Mouse (Mus musculus) CH12.LX (cell line): ENCODE measurements around the gene Ralgps2. TPM values are rescaled to one million over a fixed set of nuclear protein-coding genes. Genes with fewer than 3 reads are reported as not detected.

Experiments used
- DNase-seq: peaks from one replicate; pipeline ENCODE4 v3.0.0-alpha.2; 2013; ENCODE audit errors: extremely low read depth
- H3K27ac ChIP-seq: 2 replicates; pipeline ENCODE4 v1.5.1; 2012; ENCODE audit warnings: low read depth, mild to moderate bottlenecking, control low read depth, moderate library complexity; ENCODE audit not compliant: insufficient read depth
- H3K27me3 ChIP-seq: replicated peaks from 2 replicates; pipeline ENCODE3; 2012; ENCODE audit warnings: inconsistent platforms
- H3K36me3 ChIP-seq, 2 experiments: replicated peaks in 1 of 2; 2 replicates each; pipeline versions ENCODE3 to v1.6.1; 2012; ENCODE audit warnings: inconsistent platforms in 1 of 2, low read length in 1 of 2, mild to moderate bottlenecking in 1 of 2, mixed read lengths in 1 of 2, moderate library complexity in 1 of 2; ENCODE audit not compliant: control insufficient read depth in 1 of 2, insufficient read depth in 1 of 2
- H3K4me1 ChIP-seq, 2 experiments: 2 replicates each; pipeline ENCODE4 v1.6.1; 2012; ENCODE audit warnings: inconsistent platforms in 1 of 2, moderate library complexity in 1 of 2; ENCODE audit not compliant: insufficient read depth in 2 of 2, control insufficient read depth in 1 of 2
- H3K4me2 ChIP-seq: 2 replicates; pipeline ENCODE4 v1.6.1; 2012; ENCODE audit warnings: low read depth, mild to moderate bottlenecking, control low read depth; ENCODE audit not compliant: poor library complexity, insufficient read depth, severe bottlenecking
- H3K4me3 ChIP-seq, 3 experiments: fragments of 150-350 bp in 1 of 3; sonication (generic) in 1 of 3; replicated peaks in 1 of 3; 2 replicates each; pipeline versions ENCODE3 to v1.5.1; 2011 to 2012; ENCODE audit warnings: low read depth in 2 of 3, low read length in 2 of 3, mild to moderate bottlenecking in 2 of 3, moderate library complexity in 2 of 3, control low read depth in 1 of 3, improper control_type of control experiment in 1 of 3, inconsistent platforms in 1 of 3, mixed read lengths in 1 of 3; ENCODE audit not compliant: poor library complexity in 1 of 3
- H3K79me2 ChIP-seq: replicated peaks from 2 replicates; pipeline ENCODE4 v1.6.1; 2012; ENCODE audit warnings: mild to moderate bottlenecking, moderate library complexity; ENCODE audit not compliant: control insufficient read depth, poor library complexity, insufficient read depth, severe bottlenecking; ENCODE audit errors: extremely low read depth
- H3K9ac ChIP-seq: 2 replicates; pipeline ENCODE4 v1.6.1; 2012; ENCODE audit warnings: low read depth, mild to moderate bottlenecking, control low read depth, moderate library complexity; ENCODE audit not compliant: insufficient read depth
- H3K9me3 ChIP-seq: replicated peaks from 2 replicates; pipeline ENCODE3; 2012; ENCODE audit warnings: low read length, inconsistent platforms, mixed read lengths
- BHLHE40 ChIP-seq: IDR thresholded peaks from 2 replicates; pipeline ENCODE4 v1.6.1; 2011; ENCODE audit warnings: mild to moderate bottlenecking, low read depth, low read length, improper control_type of control experiment
- CHD1 ChIP-seq: IDR thresholded peaks from 2 replicates; pipeline ENCODE4 v1.6.1; 2012; ENCODE audit warnings: low read depth, low read length, improper control_type of control experiment, inconsistent platforms
- CTCF ChIP-seq, 2 experiments: IDR thresholded peaks in 1 of 2; conservative IDR thresholded peaks in 1 of 2; 2 replicates each; pipeline ENCODE4 v1.5.1; 2011 to 2012; ENCODE audit warnings: low read depth in 2 of 2, low read length in 2 of 2, improper control_type of control experiment in 1 of 2, inconsistent platforms in 1 of 2, mild to moderate bottlenecking in 1 of 2, moderate library complexity in 1 of 2
- E2F4 ChIP-seq: IDR thresholded peaks from 2 replicates; pipeline ENCODE4 v1.6.1; 2011; ENCODE audit warnings: low read depth, low read length, improper control_type of control experiment; ENCODE audit not compliant: insufficient replicate concordance
- EP300 ChIP-seq: IDR thresholded peaks from 2 replicates; pipeline ENCODE4 v1.6.1; 2011; ENCODE audit warnings: low read length, improper control_type of control experiment
- ETS1 ChIP-seq: conservative IDR thresholded peaks from 2 replicates; pipeline ENCODE4 v1.6.1; 2012; ENCODE audit warnings: low read depth, mild to moderate bottlenecking, inconsistent platforms, low read length, improper control_type of control experiment, moderate library complexity
- IRF4 ChIP-seq: IDR thresholded peaks from 2 replicates; pipeline ENCODE4 v1.6.1; 2014; ENCODE audit warnings: low read depth, mild to moderate bottlenecking, inconsistent platforms, low read length, improper control_type of control experiment
- JUN ChIP-seq: IDR thresholded peaks from 2 replicates; pipeline ENCODE4 v1.6.1; 2011; ENCODE audit warnings: low read depth, mild to moderate bottlenecking, low read length, improper control_type of control experiment, moderate library complexity; ENCODE audit not compliant: insufficient read depth
- JUND ChIP-seq: conservative IDR thresholded peaks from 2 replicates; pipeline ENCODE4 v1.6.1; 2011; ENCODE audit warnings: low read depth, low read length, improper control_type of control experiment
- MAX ChIP-seq: IDR thresholded peaks from 2 replicates; pipeline ENCODE4 v1.6.1; 2011; ENCODE audit warnings: low read length, improper control_type of control experiment
- MEF2A ChIP-seq: IDR thresholded peaks from 2 replicates; pipeline ENCODE4 v1.6.1; 2014; ENCODE audit warnings: low read depth, mild to moderate bottlenecking, inconsistent platforms, low read length, improper control_type of control experiment, borderline replicate concordance
- MXI1 ChIP-seq: IDR thresholded peaks from 2 replicates; pipeline ENCODE4 v1.6.1; 2011; ENCODE audit warnings: mild to moderate bottlenecking, low read depth, low read length, improper control_type of control experiment
- MYC ChIP-seq: IDR thresholded peaks from 2 replicates; pipeline ENCODE4 v1.6.1; 2011; ENCODE audit warnings: low read depth, mild to moderate bottlenecking, improper control_type of control experiment, low read length
- NELFE ChIP-seq: IDR thresholded peaks from 2 replicates; pipeline ENCODE4 v1.6.1; 2011; ENCODE audit warnings: low read depth, low read length, improper control_type of control experiment
- NRF1 ChIP-seq: IDR thresholded peaks from 2 replicates; pipeline ENCODE4 v1.6.1; 2014; ENCODE audit warnings: low read depth, mild to moderate bottlenecking, inconsistent platforms, low read length, improper control_type of control experiment, moderate library complexity
- PAX5 ChIP-seq: IDR thresholded peaks from 2 replicates; pipeline ENCODE4 v1.6.1; 2012; ENCODE audit warnings: low read length, inconsistent platforms, mixed read lengths
- POLR2A ChIP-seq: IDR thresholded peaks from 2 replicates; pipeline ENCODE4 v1.6.1; 2011; ENCODE audit warnings: low read depth, mild to moderate bottlenecking, improper control_type of control experiment, low read length
- POLR2AphosphoS2 ChIP-seq: IDR thresholded peaks from 2 replicates; pipeline ENCODE4 v1.6.1; 2011; ENCODE audit warnings: low read depth, low read length, improper control_type of control experiment
- RCOR1 ChIP-seq: conservative IDR thresholded peaks from 2 replicates; pipeline ENCODE4 v1.6.1; 2012; ENCODE audit warnings: low read depth, mild to moderate bottlenecking, inconsistent platforms, low read length, improper control_type of control experiment
- SIN3A ChIP-seq: IDR thresholded peaks from 2 replicates; pipeline ENCODE4 v1.6.1; 2012; ENCODE audit warnings: low read length, improper control_type of control experiment, inconsistent platforms
- SMC3 ChIP-seq: IDR thresholded peaks from 2 replicates; pipeline ENCODE4 v1.6.1; 2011; ENCODE audit warnings: low read depth, low read length, improper control_type of control experiment
- TBP ChIP-seq: conservative IDR thresholded peaks from 2 replicates; pipeline ENCODE4 v1.6.1; 2011; ENCODE audit warnings: low read depth, low read length, improper control_type of control experiment
- TCF12 ChIP-seq: IDR thresholded peaks from 2 replicates; pipeline ENCODE4 v1.6.1; 2014; ENCODE audit warnings: low read depth, mild to moderate bottlenecking, inconsistent platforms, low read length, improper control_type of control experiment
- UBTF ChIP-seq: IDR thresholded peaks from 2 replicates; pipeline ENCODE4 v1.6.1; 2012; ENCODE audit warnings: low read depth, mild to moderate bottlenecking, inconsistent platforms, low read length, improper control_type of control experiment, moderate library complexity
- USF1 ChIP-seq: IDR thresholded peaks from 2 replicates; pipeline ENCODE4 v1.6.1; 2014; ENCODE audit warnings: low read depth, mild to moderate bottlenecking, inconsistent platforms, low read length, improper control_type of control experiment
- USF2 ChIP-seq: conservative IDR thresholded peaks from 2 replicates; pipeline ENCODE4 v1.6.1; 2011; ENCODE audit warnings: low read depth, low read length, improper control_type of control experiment
- ZC3H11A ChIP-seq: IDR thresholded peaks from 2 replicates; pipeline ENCODE4 v1.6.1; 2012; ENCODE audit warnings: low read depth, mild to moderate bottlenecking, inconsistent platforms, low read length, improper control_type of control experiment
- ZMIZ1 ChIP-seq: IDR thresholded peaks from 2 replicates; pipeline ENCODE4 v1.6.1; 2012; ENCODE audit warnings: low read depth, mild to moderate bottlenecking, inconsistent platforms, low read length, improper control_type of control experiment
- dilution Hi-C: fragments of 300-500 bp; cut with MboI; formaldehyde crosslinking; loops from 2 replicates; pipeline ENCODE4 v1.14.3; 2020; ENCODE audit warnings: low sequenced_read_pairs; ENCODE audit not compliant: extremely low pct_unique_long_range_greater_than_20kb, extremely low pct_ligation_motif_present
- in situ Hi-C: fragments of 300-500 bp; cut with MboI; formaldehyde crosslinking; loops from 3 replicates; pipeline ENCODE4 v1.14.3; 2019; ENCODE audit warnings: low sequenced_read_pairs, low pct_ligation_motif_present, low pct_unique_long_range_greater_than_20kb, mixed read lengths
- polyA plus RNA-seq: library from polyadenylated mRNA; unstranded; fragments of >175 nt; gene quantifications from 2 replicates; pipeline ENCODE4 v1.2.1, GENCODE M21; 2012; ENCODE audit warnings: low read depth; ENCODE audit not compliant: insufficient read length
- total RNA-seq, 2 experiments: library from RNA; depleted of rRNA; stranded (reverse); fragments of 300-350 nt in 1 of 2; fragments of >200 nt in 1 of 2; gene quantifications; 2 replicates each; pipeline ENCODE4 v1.2.3; 2012 to 2014

The Ralgps2 gene
- total and polyA plus RNA-seq, 3 experiments: 65.1 to 149 (median 133) TPM

GRCm38 (mm10) chr1:156789844-156790490 is 149.5 kb downstream of the Ralgps2 start:
- dilution Hi-C loops (no loop called here), in situ Hi-C loops (no loop called here)
- no peak overlapping the region for H3K4me3 ChIP-seq
- H3K36me3 ChIP-seq: no peaks in the 10 kb centered on the region
- no peaks in the 10 kb centered on the region for H3K79me2 ChIP-seq
- TF ChIP-seq MXI1 (no peak), NELFE (no peak), UBTF (no peak), SIN3A (no peak), EP300 (no peak), POLR2A (no peak), JUND (no peak), MAX (no peak), RCOR1 (no peak), BHLHE40 (no peak), SMC3 (no peak), CTCF (conservative IDR thresholded peaks at IDR 0.05 in 1 of 2, IDR thresholded peaks at IDR 0.05 in 1 of 2; ENCODE audit: low read depth in 2 of 2, low read length in 2 of 2) (no peak), JUN (no peak), CHD1 (no peak), ETS1 (no peak), TCF12 (no peak), E2F4 (no peak), TBP (no peak), NRF1 (no peak)
- H3K4me2 ChIP-seq: no peak overlapping the region
- no peaks in the 10 kb centered on the region for H3K9me3 ChIP-seq
- no peak overlapping the region for H3K27ac ChIP-seq
- no peak overlapping the region for H3K9ac ChIP-seq
- H3K27me3 ChIP-seq: no peaks in the 10 kb centered on the region
- peaks cover 3 to 7% of the 10 kb centered on the region in 2 experiments; a peak in 2 of 4 replicates for H3K4me1 ChIP-seq
- DNase-seq: no peak

GRCm38 (mm10) chr1:156787164-156787863 is 152.1 kb downstream of the Ralgps2 start:
- no peaks in the 10 kb centered on the region for H3K27me3 ChIP-seq

More at GRCm38 (mm10) chr1:156787164-156787863, 152.1 kb downstream of the Ralgps2 start:
- no peak for TF ChIP-seq RCOR1
- no peak for TF ChIP-seq ZMIZ1
- TF ChIP-seq PAX5: no peak
- TF ChIP-seq USF1: no peak
- TF ChIP-seq ZC3H11A: no peak
- no peak for TF ChIP-seq IRF4
- TF ChIP-seq MYC: no peak
- no peak for TF ChIP-seq JUN
- no peak for TF ChIP-seq CHD1
- no peak for TF ChIP-seq USF2
- no peak for TF ChIP-seq SMC3
- no peak for TF ChIP-seq BHLHE40
- TF ChIP-seq TBP: no peak
- no peak for TF ChIP-seq NELFE
- TF ChIP-seq MEF2A: no peak
- TF ChIP-seq POLR2AphosphoS2: no peak
- TF ChIP-seq MXI1: no peak
- TF ChIP-seq EP300: no peak
- TF ChIP-seq POLR2A: no peak
- no peaks in the 10 kb centered on the region for H3K36me3 ChIP-seq
- no peak overlapping the region for H3K27ac ChIP-seq
- in situ Hi-C loops: no loop called here
- no peaks in the 10 kb centered on the region for H3K79me2 ChIP-seq
- H3K9me3 ChIP-seq: no peaks in the 10 kb centered on the region
- dilution Hi-C loops: no loop called here
- no peak overlapping the region for H3K4me2 ChIP-seq
- H3K4me3 ChIP-seq: no peak overlapping the region
- no peak overlapping the region for H3K9ac ChIP-seq
- no peak for DNase-seq
- no peaks in the 10 kb centered on the region for H3K4me1 ChIP-seq
